Mouse (Mus musculus): Measurements from ENCODE around the gene Rcc2. TPM values are rescaled to one million over a fixed set of nuclear protein-coding genes. Genes with fewer than 3 reads are reported as not detected.

The Rcc2 gene
- total and polyA plus RNA-seq, 3 experiments: 187 to 348 (median 249) TPM

DNA sequence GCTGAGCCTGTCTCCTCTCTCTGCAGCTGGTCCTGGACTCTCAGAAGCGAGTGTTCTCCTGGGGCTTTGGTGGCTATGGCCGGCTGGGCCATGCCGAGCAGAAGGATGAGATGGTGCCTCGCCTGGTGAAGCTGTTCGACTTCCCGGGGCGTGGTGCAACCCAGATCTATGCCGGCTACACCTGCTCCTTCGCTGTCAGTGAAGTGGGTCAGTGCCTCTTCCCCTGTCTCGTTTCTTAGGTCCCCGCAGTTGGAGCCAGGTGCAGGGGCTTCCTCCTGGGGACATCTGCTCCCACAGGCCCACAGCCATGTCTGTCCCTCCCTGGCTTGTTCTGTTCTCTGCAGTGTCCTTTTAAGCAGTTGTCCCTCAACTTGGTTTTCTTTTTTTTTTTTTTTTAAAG, 16.7 kb downstream of the Rcc2 start:
- Histone ChIP-seq H3K27ac (ENCODE audit: insufficient read depth, low read depth) (no peak overlapping the region), H3K27me3 (replicated peaks) (no peaks in the 10 kb centered on the region), H3K79me2 (replicated peaks; ENCODE audit: control insufficient read depth, extremely low read depth, insufficient read depth, poor library complexity, severe bottlenecking) (no peaks in the 10 kb centered on the region), H3K36me3 (replicated peaks in 1 of 2; ENCODE audit: control insufficient read depth in 1 of 2, insufficient read depth in 1 of 2, low read length in 1 of 2) (peaks cover 94 to 97% of the 10 kb centered on the region in 2 experiments), H3K9ac (ENCODE audit: insufficient read depth, low read depth) (no peak overlapping the region), H3K4me2 (ENCODE audit: insufficient read depth, low read depth, poor library complexity, severe bottlenecking) (no peak overlapping the region), H3K9me3 (replicated peaks; ENCODE audit: low read length) (no peaks in the 10 kb centered on the region), H3K4me1 (ENCODE audit: control insufficient read depth in 1 of 2, insufficient read depth in 2 of 2) (peaks cover 2 to 25% of the 10 kb centered on the region in 2 experiments; a peak in 2 of 4 replicates), H3K4me3 (replicated peaks in 1 of 3; ENCODE audit: low read depth in 2 of 3, low read length in 2 of 3, poor library complexity in 1 of 3) (no peak overlapping the region)
- no peak for DNase-seq (ENCODE audit: extremely low read depth)
- TF ChIP-seq EP300 (IDR thresholded peaks at IDR 0.05; ENCODE audit: low read length): no peak
- no peak for TF ChIP-seq UBTF (IDR thresholded peaks at IDR 0.05; ENCODE audit: low read depth, low read length)
- no peak for TF ChIP-seq USF1 (IDR thresholded peaks at IDR 0.05; ENCODE audit: low read depth, low read length)
- TF ChIP-seq BHLHE40 (IDR thresholded peaks at IDR 0.05; ENCODE audit: low read depth, low read length): no peak
- no peak for TF ChIP-seq KAT2A (IDR thresholded peaks at IDR 0.05; ENCODE audit: insufficient replicate concordance, low read length)
- no peak for TF ChIP-seq ZC3H11A (IDR thresholded peaks at IDR 0.05; ENCODE audit: low read depth, low read length)
- no peak for TF ChIP-seq TBP (conservative IDR thresholded peaks at IDR 0.05; ENCODE audit: low read depth, low read length)
- TF ChIP-seq JUN (IDR thresholded peaks at IDR 0.05; ENCODE audit: insufficient read depth, low read depth, low read length): no peak
- TF ChIP-seq ETS1 (conservative IDR thresholded peaks at IDR 0.05; ENCODE audit: low read depth, low read length): no peak
- TF ChIP-seq IRF4 (IDR thresholded peaks at IDR 0.05; ENCODE audit: low read depth, low read length): no peak
- TF ChIP-seq JUND (conservative IDR thresholded peaks at IDR 0.05; ENCODE audit: low read depth, low read length): no peak
- no peak for TF ChIP-seq PAX5 (IDR thresholded peaks at IDR 0.05; ENCODE audit: low read length)
- no peak for TF ChIP-seq SIN3A (IDR thresholded peaks at IDR 0.05; ENCODE audit: low read length)
- TF ChIP-seq ZNF384 (IDR thresholded peaks at IDR 0.05; ENCODE audit: low read depth, low read length): no peak
- no peak for TF ChIP-seq USF2 (conservative IDR thresholded peaks at IDR 0.05; ENCODE audit: low read depth, low read length)
- TF ChIP-seq MXI1 (IDR thresholded peaks at IDR 0.05; ENCODE audit: low read depth, low read length): no peak
- no peak for TF ChIP-seq CHD1 (IDR thresholded peaks at IDR 0.05; ENCODE audit: low read depth, low read length)
- dilution Hi-C loops (cut with MboI; ENCODE audit: extremely low pct_ligation_motif_present, extremely low pct_unique_long_range_greater_than_20kb, low sequenced_read_pairs) (no loop called here), in situ Hi-C loops (cut with MboI; ENCODE audit: low pct_ligation_motif_present, low pct_unique_long_range_greater_than_20kb, low sequenced_read_pairs) (no loop called here)

DNA sequence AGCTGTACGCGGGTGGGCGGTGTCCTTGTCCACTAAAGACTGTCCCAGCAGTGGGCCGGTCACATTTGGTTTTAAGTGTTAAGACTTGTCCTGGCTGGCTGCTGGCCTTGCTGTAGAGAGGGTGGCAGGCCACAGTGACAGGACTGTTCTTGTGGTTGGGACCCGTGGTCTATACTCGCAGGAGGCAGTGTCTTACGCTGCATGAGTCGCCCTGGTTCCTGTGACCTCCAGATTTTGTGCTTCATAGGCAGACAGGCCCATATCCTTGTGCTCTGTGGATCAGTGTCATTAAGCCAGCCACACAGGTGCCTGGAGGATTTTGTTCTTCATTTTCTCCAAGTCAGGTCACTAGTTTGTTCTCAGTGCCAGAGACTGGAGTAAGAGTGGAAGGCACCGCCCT, 18.1 kb downstream of the Rcc2 start:
- in situ Hi-C loops (cut with MboI; ENCODE audit: low pct_ligation_motif_present, low pct_unique_long_range_greater_than_20kb, low sequenced_read_pairs): no loop called here
- peaks cover 2 to 11% of the 10 kb centered on the region in 2 experiments; a peak in 2 of 4 replicates for H3K4me1 ChIP-seq (ENCODE audit: control insufficient read depth in 1 of 2, insufficient read depth in 2 of 2)
- peaks cover 92 to 97% of the 10 kb centered on the region in 2 experiments for H3K36me3 ChIP-seq (replicated peaks in 1 of 2; ENCODE audit: control insufficient read depth in 1 of 2, insufficient read depth in 1 of 2, low read length in 1 of 2)

More for the DNA sequence above, 18.1 kb downstream of the Rcc2 start:
- Histone ChIP-seq H3K4me3 (replicated peaks in 1 of 3; ENCODE audit: low read depth in 2 of 3, low read length in 2 of 3, poor library complexity in 1 of 3) (no peak overlapping the region), H3K27me3 (replicated peaks) (no peaks in the 10 kb centered on the region), H3K27ac (ENCODE audit: insufficient read depth, low read depth) (no peak overlapping the region), H3K9ac (ENCODE audit: insufficient read depth, low read depth) (no peak overlapping the region), H3K79me2 (replicated peaks; ENCODE audit: control insufficient read depth, extremely low read depth, insufficient read depth, poor library complexity, severe bottlenecking) (no peaks in the 10 kb centered on the region), H3K9me3 (replicated peaks; ENCODE audit: low read length) (no peaks in the 10 kb centered on the region), H3K4me2 (ENCODE audit: insufficient read depth, low read depth, poor library complexity, severe bottlenecking) (no peak overlapping the region)
- no peak for DNase-seq (ENCODE audit: extremely low read depth)
- dilution Hi-C loops (cut with MboI; ENCODE audit: extremely low pct_ligation_motif_present, extremely low pct_unique_long_range_greater_than_20kb, low sequenced_read_pairs): no loop called here
- TF ChIP-seq USF2 (conservative IDR thresholded peaks at IDR 0.05; ENCODE audit: low read depth, low read length) (no peak), NRF1 (IDR thresholded peaks at IDR 0.05; ENCODE audit: low read depth, low read length) (no peak), IRF4 (IDR thresholded peaks at IDR 0.05; ENCODE audit: low read depth, low read length) (no peak), GABPA (IDR thresholded peaks at IDR 0.05; ENCODE audit: insufficient replicate concordance, low read depth, low read length) (no peak), ETS1 (conservative IDR thresholded peaks at IDR 0.05; ENCODE audit: low read depth, low read length) (no peak), ZC3H11A (IDR thresholded peaks at IDR 0.05; ENCODE audit: low read depth, low read length) (no peak), BHLHE40 (IDR thresholded peaks at IDR 0.05; ENCODE audit: low read depth, low read length) (no peak), UBTF (IDR thresholded peaks at IDR 0.05; ENCODE audit: low read depth, low read length) (no peak), MYC (IDR thresholded peaks at IDR 0.05; ENCODE audit: low read depth, low read length) (no peak), SIN3A (IDR thresholded peaks at IDR 0.05; ENCODE audit: low read length) (no peak), CHD2 (IDR thresholded peaks at IDR 0.05; ENCODE audit: low read length) (no peak), KAT2A (IDR thresholded peaks at IDR 0.05; ENCODE audit: insufficient replicate concordance, low read length) (no peak)
